Mouse (Mus musculus) heart, embryonic 16.5 days (tissue): ENCODE data around the gene Apobec3. TPM values are rescaled to one million over a fixed set of nuclear protein-coding genes. Genes with fewer than 3 reads are reported as not detected.
"Not testable (repeated sequence)": the region's sequence is repeated elsewhere in the genome, so short reads cannot be mapped to it uniquely, and the experiment has no call there.

ENCODE experiments used
- ATAC-seq: fragments of 200-750 bp; cut with Nextera tagmentation; replicated peaks from 2 replicates; pipeline ENCODE4 v1.8.0; 2017; ENCODE audit warnings: moderate number of reproducible peaks; ENCODE audit not compliant: insufficient read depth, low FRiP score; ENCODE audit errors: extremely low read depth
- H3K27ac ChIP-seq: fragments of 300-500 bp; sonication (generic); 2 replicates; pipeline ENCODE4 v1.5.1; 2014; ENCODE audit warnings: mild to moderate bottlenecking, low read length, control low read depth, moderate library complexity
- H3K27me3 ChIP-seq: fragments of 300-500 bp; sonication (generic); 2 replicates; pipeline ENCODE4 v1.6.1; 2014; ENCODE audit warnings: low read length, mixed read lengths; ENCODE audit not compliant: control insufficient read depth, insufficient read depth
- H3K36me3 ChIP-seq: fragments of 300-500 bp; sonication (generic); 2 replicates; pipeline ENCODE4 v1.6.1; 2014; ENCODE audit not compliant: control insufficient read depth, insufficient read depth
- H3K4me1 ChIP-seq: fragments of 300-500 bp; sonication (generic); 2 replicates; pipeline ENCODE4 v1.6.1; 2014; ENCODE audit warnings: low read length, mixed read lengths; ENCODE audit not compliant: control insufficient read depth, insufficient read depth
- H3K4me2 ChIP-seq: fragments of 300-500 bp; sonication (generic); 2 replicates; pipeline ENCODE4 v1.6.1; 2014; ENCODE audit warnings: low read depth, mild to moderate bottlenecking, control low read depth, low read length
- H3K4me3 ChIP-seq: fragments of 300-500 bp; sonication (generic); 2 replicates; pipeline ENCODE4 v1.5.1; 2014; ENCODE audit warnings: mild to moderate bottlenecking, control low read depth, low read length
- H3K9ac ChIP-seq: fragments of 300-500 bp; sonication (generic); 2 replicates; pipeline ENCODE4 v1.6.1; 2014; ENCODE audit warnings: low read length, control low read depth
- H3K9me3 ChIP-seq: fragments of 300-500 bp; sonication (generic); replicated peaks from 2 replicates; pipeline ENCODE4 v1.6.1; 2016; ENCODE audit warnings: low read length; ENCODE audit not compliant: control insufficient read depth
- WGBS: fragments of 180-500 bp; shearing (Covaris S2); extraction: QIAGEN DNeasy Blood & Tissue Kit; methylation state at CpG from one replicate; pipeline ENCODE4 v1.1.7; 2014; 5-methylcytosine and 5-hydroxymethylcytosine counted together
- polyA plus RNA-seq: library from polyadenylated mRNA; unstranded; fragments of >200 nt; fragmentation: Nextera tagmentation; extraction: Ambion mirVana; gene quantifications from 2 replicates; pipeline ENCODE4 v1.2.1, GENCODE M21; 2015

Gene Apobec3
- polyA plus RNA-seq, 1 experiment from 2014 or later, result 40.7 TPM

DNA sequence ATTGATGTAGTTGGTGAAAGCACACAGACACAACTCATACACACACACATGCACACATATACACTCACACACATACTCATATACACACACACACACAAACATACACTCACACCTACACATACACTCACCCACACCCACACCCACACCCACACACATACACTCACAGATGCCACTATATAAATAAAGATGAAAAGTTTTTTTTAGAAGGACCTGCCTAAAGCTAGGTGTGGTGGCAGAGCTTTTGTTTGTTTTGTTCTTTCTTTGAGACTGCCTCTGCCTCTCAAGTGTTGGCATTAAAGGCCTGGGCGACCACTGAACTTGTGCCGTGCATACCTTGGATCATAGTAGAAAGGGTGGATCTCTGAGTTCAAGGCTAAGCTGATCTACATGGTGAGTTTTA lies 9.9 kb downstream of the Apobec3 start:
- no peak overlapping the region for H3K27ac ChIP-seq

DNA sequence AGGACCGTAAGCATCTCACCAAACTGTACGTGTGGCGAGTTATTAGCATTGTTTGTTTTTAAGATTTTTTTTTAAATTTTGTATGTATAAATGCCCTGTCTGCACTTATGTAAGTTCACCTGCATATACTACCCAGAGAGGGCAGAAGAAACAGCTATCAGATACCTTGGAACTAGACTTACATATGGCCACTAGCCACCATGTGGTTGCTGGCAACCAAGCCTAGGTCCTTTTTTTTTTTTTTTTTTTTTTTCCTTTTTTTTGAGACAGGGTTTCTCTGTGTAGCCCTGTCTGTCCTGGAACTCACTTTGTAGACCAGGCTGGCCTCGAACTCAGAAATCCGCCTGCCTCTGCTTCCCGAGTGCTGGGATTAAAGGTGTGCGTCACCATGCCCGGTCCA lies 11.6 kb downstream of the Apobec3 start:
- not testable (repeated sequence) for H3K9ac ChIP-seq, H3K4me2 ChIP-seq, H3K27me3 ChIP-seq, H3K4me1 ChIP-seq, H3K27ac ChIP-seq, H3K4me3 ChIP-seq, ATAC-seq, H3K9me3 ChIP-seq
- WGBS, result 93% methylated on average over 8 of the region's 8 CpGs
- H3K36me3 ChIP-seq, result peaks cover 10% of the 10 kb centered on the region

More for the DNA sequence above, 9.9 kb downstream of the Apobec3 start:
- Histone ChIP-seq H3K9ac (no peak overlapping the region), H3K4me3 (no peak overlapping the region), H3K4me2 (no peak overlapping the region), H3K27me3 (peaks cover under 1% of the 10 kb centered on the region; the same call in 1 of the 2 replicates), H3K36me3 (peaks cover 8% of the 10 kb centered on the region), H3K9me3 (no peaks in the 10 kb centered on the region), H3K4me1 (no peaks in the 10 kb centered on the region)
- no peak for ATAC-seq
- 75% methylated on average over 2 of the region's 2 CpGs for WGBS

DNA sequence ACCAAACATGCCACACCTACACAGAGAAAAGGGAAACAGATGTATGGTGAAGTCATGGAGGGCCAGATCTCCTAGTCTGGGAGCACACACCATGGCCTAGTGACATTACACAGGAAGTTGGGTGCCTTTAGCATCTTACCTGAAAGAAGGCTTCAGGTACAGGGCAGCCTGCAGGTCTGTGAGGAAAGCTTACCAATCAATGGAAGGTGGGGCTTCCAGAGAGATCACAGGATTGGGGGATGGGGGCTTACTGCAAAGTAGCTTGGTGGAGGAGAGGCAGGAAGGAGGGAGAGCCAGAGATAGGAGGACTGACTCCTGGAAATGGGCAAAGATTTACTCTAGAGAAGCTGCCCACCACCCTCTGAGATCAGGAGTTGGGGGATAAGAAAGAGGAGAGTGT lies 12.5 kb downstream of the Apobec3 start:
- peaks cover 2% of the 10 kb centered on the region; the same call in 1 of the 2 replicates for H3K27me3 ChIP-seq
- H3K27ac ChIP-seq, result no peak overlapping the region
- H3K4me3 ChIP-seq, result no peak overlapping the region
- ATAC-seq, result no peak
- H3K4me2 ChIP-seq, result no peak overlapping the region
- H3K9me3 ChIP-seq, result no peaks in the 10 kb centered on the region
- no peak overlapping the region for H3K9ac ChIP-seq
- peaks cover 10% of the 10 kb centered on the region for H3K36me3 ChIP-seq
- no peaks in the 10 kb centered on the region for H3K4me1 ChIP-seq

DNA sequence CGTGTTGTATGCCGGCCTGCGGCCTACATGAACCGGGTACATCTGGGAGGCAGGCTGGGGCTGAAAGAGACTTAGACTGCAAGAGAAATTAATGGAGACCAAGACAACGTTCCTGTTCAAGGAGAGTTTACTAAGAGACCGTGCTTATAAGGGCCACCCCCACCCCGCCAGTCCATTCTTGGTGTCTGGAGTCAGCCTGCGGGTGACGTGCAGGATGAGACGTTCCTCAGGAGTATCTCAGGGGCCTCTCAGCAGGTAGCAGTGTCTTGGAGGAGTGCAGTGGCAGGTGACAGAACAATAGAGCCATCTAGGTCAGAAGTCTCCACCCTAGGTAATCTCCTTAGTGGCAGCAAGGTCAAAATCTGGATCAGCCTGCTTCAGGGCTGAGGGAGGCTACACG lies 13.2 kb downstream of the Apobec3 start:
- H3K27ac ChIP-seq, H3K27me3 ChIP-seq, ATAC-seq, H3K4me1 ChIP-seq, H3K9me3 ChIP-seq, H3K9ac ChIP-seq, H3K4me2 ChIP-seq, H3K4me3 ChIP-seq: not testable (repeated sequence)
- H3K36me3 ChIP-seq, result peaks cover 11% of the 10 kb centered on the region
- WGBS, result 87% methylated on average over 11 of the region's 11 CpGs

DNA sequence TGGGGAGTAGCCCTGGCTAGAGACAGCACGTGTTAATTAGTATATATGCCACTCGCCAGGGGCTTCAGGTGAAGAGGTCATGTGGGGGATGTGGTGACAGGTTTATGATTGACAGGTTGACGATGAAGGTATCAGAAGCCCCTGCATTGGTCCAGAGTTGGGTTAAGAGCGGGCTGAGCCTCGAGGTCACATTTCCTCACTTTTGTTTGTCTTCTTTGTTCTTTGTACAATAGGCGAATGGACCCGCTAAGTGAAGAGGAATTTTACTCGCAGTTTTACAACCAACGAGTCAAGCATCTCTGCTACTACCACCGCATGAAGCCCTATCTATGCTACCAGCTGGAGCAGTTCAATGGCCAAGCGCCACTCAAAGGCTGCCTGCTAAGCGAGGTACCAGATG lies 13.8 kb downstream of the Apobec3 start:
- no peaks in the 10 kb centered on the region for H3K4me1 ChIP-seq
- no peak for ATAC-seq
- no peak overlapping the region for H3K4me2 ChIP-seq
- H3K36me3 ChIP-seq, result peaks cover 14% of the 10 kb centered on the region
- H3K27me3 ChIP-seq, result peaks cover 2% of the 10 kb centered on the region; the same call in 1 of the 2 replicates
- H3K4me3 ChIP-seq, result no peak overlapping the region
- H3K27ac ChIP-seq, result no peak overlapping the region
- H3K9me3 ChIP-seq, result no peaks in the 10 kb centered on the region
- H3K9ac ChIP-seq, result no peak overlapping the region
- 73% methylated on average over 12 of the region's 12 CpGs for WGBS

DNA sequence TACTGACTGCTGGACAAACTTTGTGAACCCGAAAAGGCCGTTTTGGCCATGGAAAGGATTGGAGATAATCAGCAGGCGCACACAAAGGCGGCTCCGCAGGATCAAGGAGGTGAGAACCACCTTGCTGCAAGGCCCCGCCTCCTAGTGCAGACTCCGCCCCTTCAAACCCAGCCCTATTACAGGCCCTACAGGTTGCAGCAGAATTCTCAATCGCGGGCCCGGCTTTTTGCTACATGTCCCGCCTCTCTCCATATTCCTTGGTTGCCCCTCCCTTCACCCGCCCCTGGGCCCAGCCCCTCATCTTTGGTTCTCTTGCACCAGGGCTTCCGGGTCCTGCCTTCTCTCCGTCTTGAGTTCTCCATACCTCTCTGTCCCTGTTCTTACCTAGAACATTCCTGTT lies 15.4 kb downstream of the Apobec3 start:
- Histone ChIP-seq H3K4me1 (no peaks in the 10 kb centered on the region), H3K27me3 (peaks cover 2% of the 10 kb centered on the region; the same call in 1 of the 2 replicates), H3K4me2 (no peak overlapping the region), H3K4me3 (no peak overlapping the region), H3K27ac (no peak overlapping the region), H3K36me3 (peaks cover 12% of the 10 kb centered on the region), H3K9ac (no peak overlapping the region), H3K9me3 (no peaks in the 10 kb centered on the region)
- WGBS, result 53% methylated on average over 14 of the region's 14 CpGs
- ATAC-seq, result no peak

DNA sequence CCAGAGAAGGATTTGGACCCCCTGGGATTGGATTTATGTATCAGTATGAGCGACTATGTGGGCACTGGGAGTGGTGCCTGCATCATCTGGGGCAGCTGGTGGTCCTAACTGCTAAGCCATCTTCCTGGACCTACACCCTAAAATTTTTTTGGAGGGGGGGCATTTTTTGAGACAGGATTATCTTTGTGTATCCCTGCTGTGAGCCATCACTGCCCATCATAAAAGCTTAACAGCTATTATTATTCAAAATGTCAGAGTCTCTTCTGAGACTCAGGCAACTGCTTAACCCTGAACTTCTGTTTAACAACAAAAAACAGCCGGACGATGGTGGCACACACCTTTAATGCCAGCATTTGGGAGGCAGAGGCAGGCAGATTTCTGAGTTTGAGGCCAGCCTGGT lies 17.5 kb downstream of the Apobec3 start:
- peaks cover 12% of the 10 kb centered on the region for H3K36me3 ChIP-seq
- H3K4me1 ChIP-seq, H3K27ac ChIP-seq, H3K4me3 ChIP-seq, H3K27me3 ChIP-seq, H3K9ac ChIP-seq, H3K4me2 ChIP-seq, H3K9me3 ChIP-seq, ATAC-seq: not testable (repeated sequence)
- 84% methylated on average over 3 of the region's 3 CpGs for WGBS

DNA sequence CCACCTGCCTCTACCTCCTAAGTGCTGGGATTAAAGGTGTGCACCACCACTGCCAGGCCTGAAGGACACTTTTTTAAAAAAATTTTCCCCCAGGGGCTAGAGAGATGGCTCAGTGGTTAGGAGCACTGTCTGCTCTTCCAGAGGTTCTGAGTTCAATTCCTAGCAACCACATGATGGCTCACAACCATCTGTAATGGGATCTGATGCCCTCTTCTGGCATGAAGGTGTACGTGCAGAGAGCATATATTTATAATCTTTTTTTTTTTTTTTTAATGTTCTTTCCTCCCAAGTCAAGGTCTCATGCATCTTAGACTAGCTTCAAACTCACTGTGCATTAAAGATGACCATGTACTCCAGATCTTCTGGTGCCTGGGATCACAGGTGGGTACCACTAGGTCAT lies 19.4 kb downstream of the Apobec3 start:
- WGBS, result 74% methylated on average over 1 of the region's 1 CpGs
- H3K27me3 ChIP-seq, H3K4me1 ChIP-seq, H3K4me2 ChIP-seq, H3K9ac ChIP-seq, H3K36me3 ChIP-seq, ATAC-seq, H3K9me3 ChIP-seq, H3K27ac ChIP-seq, H3K4me3 ChIP-seq: not testable (repeated sequence)

DNA sequence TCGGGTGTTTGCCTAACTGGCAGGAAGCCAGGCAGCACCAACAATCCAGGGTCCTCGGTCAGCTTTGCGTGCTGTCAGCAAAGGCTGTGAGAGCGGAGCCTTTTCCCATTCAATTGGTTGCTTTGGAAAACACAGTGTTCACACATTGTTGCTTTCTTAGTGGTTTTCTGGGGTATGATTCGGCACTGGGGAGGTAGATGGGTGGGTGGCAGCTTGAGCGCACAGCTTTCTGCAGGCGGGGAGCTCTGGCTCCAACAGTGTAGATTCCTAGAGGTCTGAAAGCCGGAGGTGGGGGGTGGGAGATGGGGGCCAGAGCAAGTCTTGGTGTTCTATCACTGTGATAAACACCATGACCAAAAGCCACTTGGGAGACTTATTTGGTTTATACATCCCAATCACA lies 19.9 kb downstream of the Apobec3 start:
- no peak overlapping the region for H3K9ac ChIP-seq
- no peaks in the 10 kb centered on the region for H3K9me3 ChIP-seq
- peaks cover 2% of the 10 kb centered on the region; the same call in 1 of the 2 replicates for H3K27me3 ChIP-seq
- no peak overlapping the region for H3K4me2 ChIP-seq
- no peak overlapping the region for H3K4me3 ChIP-seq
- no peak for ATAC-seq
- 80% methylated on average over 8 of the region's 8 CpGs for WGBS
- no peak overlapping the region for H3K27ac ChIP-seq
- peaks cover 7% of the 10 kb centered on the region; the same call in 1 of the 2 replicates for H3K36me3 ChIP-seq
- no peaks in the 10 kb centered on the region for H3K4me1 ChIP-seq
